Mouse (Mus musculus) megakaryocyte, embryonic 14.5 days (primary cell): Measurements from ENCODE around the gene Atn1.

Experiments used
- FLI1 ChIP-seq: IDR thresholded peaks from 2 replicates; pipeline ENCODE4 v1.6.1; 2012; ENCODE audit warnings: low read length, inconsistent platforms, mixed read lengths
- GATA1 ChIP-seq: IDR thresholded peaks from 3 replicates; pipeline ENCODE4 v1.6.1; 2012; ENCODE audit warnings: mixed read lengths, low read length, inconsistent platforms, borderline replicate concordance

GRCm38 (mm10) chr6:124746654-124747632 lies 9.4 kb downstream of the Atn1 start:
- TF ChIP-seq GATA1 (no peak), FLI1 (no peak)
